Mouse (Mus musculus) left cerebral cortex, adult 8-10 months (tissue): ENCODE data around the gene Camta1. TPM values are rescaled to one million over a fixed set of nuclear protein-coding genes. Genes with fewer than 3 reads are reported as not detected.
A peak's percentile ranks its signal among the peaks of the same experiment; 100 is the strongest.

Experiments used
- DNase-seq, 2 experiments: peaks; one replicate each; pipeline ENCODE4 v3.0.0; 2022; ENCODE audit warnings: low spot score in 2 of 2
- total RNA-seq, 4 experiments: library from RNA; stranded (reverse); gene quantifications; 2 replicates each; pipeline ENCODE4 v1.2.4; 2022

Gene Camta1
- total RNA-seq, 4 experiments from 2014 or later = 236 to 263 (median 255) TPM

DNA sequence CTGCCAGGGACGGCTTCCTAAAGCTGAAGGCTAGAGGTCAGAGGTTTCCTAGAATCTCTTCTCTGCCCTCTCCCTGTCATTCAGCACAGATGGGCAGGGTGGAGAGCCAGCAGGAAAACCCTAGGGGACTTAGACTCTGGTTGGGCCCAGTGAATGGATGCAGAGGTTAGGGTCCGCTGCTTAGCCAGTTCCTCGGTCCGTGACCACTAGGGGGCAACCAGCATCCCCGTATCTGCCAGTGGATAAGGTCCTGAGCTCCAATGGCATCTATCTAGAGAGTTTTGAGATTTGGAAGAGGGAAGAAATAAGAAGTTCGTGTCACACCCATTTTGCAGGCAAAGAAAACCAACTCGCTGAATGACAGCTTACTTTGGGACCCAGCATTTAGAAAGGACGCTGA is 251.4 kb downstream of the Camta1 start:
- DNase-seq = no peak

- no peak for DNase-seq
Observed at GRCm38 (mm10) chr4:151604907-151605306, 256.8 kb downstream of the Camta1 start.

- peak in 1 of 2 experiments; percentile 15 for DNase-seq
Observed at GRCm38 (mm10) chr4:151604481-151604880, 257.2 kb downstream of the Camta1 start.

DNA sequence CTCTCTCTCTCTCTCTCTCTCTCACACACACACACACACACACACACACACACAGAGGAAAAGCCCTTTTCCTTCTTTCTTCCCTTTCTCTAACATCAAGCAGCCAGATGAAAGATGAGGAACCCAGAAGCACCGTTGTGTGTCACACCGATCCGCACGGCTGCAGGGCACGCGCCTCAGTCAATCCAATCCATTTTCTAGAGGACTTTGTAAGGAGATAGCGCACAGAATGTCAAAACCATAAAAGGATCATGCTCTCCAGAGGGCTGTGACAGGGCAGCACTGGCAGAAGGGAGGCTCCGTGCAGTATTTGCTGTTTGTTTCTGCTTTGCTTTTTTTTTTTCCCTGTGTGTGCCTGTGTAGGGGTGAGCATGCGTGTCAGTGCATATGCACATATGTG is 258.1 kb downstream of the Camta1 start:
- no peak for DNase-seq

DNA sequence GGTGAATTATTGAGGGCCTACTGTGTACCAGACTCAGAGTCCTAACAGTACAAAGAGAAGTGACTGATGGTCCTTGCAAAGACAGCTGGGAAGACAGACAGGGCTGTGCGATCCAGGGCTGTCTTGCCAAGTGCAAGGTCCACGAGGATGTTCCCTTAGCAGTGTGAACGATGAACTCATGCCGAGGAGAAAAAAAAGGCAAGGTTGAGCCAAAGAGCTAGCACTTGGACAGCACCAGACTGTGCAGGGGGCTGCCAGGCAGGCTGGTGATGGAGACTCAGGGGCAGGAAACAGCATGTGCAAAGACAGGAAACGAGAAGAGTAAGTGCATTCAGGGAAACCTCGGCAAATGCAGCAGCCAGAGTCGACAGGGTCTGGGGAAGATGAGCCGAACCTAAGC is 266.6 kb downstream of the Camta1 start:
- no peak for DNase-seq

- DNase-seq = peak in 1 of 2 experiments; percentile 60
Observed at GRCm38 (mm10) chr4:151593042-151593441, 268.6 kb downstream of the Camta1 start.

DNA sequence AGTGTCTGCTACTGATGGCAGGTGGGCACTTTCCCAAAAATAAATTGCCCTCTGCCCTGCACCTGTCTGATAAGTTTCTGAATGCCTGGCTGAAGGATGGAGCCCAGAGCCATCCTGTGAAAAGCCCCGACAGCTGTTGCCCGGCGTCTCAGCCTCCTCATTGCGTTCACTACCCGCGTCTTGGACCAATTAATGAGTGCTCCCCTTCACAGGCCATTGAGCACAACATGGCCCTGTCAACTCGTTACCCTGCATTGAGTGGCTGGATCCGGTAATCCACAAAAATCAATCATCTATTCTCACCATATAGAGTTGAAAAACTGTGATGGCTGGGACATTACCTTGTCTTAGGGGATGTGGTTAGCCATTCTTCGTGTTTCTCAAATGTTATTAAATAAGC is 275.6 kb downstream of the Camta1 start:
- no peak for DNase-seq

GRCm38 (mm10) chr4:151577961-151578360 is 283.7 kb downstream of the Camta1 start:
- no peak for DNase-seq

GRCm38 (mm10) chr4:151576291-151577108 is 285.2 kb downstream of the Camta1 start:
- peak in 1 of 2 experiments; percentile 35 for DNase-seq

GRCm38 (mm10) chr4:151572716-151573115 is 289.0 kb downstream of the Camta1 start:
- DNase-seq = no peak

- no peak for DNase-seq
Observed at GRCm38 (mm10) chr4:151569586-151569985, 292.1 kb downstream of the Camta1 start.

DNA sequence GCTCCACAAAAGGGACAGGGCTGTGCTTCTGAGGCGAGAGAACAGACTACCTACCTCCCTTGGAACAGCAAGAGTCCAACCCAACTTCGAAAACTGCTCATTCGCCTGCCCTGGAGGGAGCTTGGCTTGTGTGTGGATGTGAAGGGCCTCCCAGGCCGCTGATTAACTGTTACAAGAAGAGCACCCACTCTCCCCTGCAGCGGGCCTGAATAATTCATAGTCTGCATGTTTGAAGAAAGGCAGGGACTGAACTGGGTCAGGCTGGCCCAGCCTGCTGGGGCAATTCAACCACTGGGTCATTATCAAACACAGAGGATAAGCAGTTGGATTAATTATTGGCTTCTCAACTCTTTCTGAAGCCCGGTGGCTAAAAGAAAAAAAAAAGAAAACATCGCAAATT is 292.8 kb downstream of the Camta1 start:
- no peak for DNase-seq

DNA sequence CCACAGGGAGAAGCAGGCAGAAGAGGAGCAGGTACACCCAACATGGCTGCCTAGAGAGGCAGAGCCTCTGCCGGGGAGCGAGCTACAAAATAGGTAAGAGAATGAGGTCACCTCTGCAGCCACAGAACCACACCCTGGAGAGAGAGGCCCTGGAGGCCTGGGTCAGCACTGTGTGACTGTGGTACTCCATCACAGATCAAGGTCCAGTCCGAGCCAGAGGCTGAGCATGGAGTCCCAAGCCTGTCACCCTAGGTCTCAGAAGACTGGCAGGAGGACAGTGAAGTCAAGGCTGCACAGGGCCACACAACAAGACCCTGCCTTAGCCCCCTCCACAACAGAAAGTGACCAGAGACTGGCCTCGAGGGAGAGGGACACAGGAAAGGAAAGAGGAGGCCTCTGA is 294.6 kb downstream of the Camta1 start:
- DNase-seq = no peak

DNA sequence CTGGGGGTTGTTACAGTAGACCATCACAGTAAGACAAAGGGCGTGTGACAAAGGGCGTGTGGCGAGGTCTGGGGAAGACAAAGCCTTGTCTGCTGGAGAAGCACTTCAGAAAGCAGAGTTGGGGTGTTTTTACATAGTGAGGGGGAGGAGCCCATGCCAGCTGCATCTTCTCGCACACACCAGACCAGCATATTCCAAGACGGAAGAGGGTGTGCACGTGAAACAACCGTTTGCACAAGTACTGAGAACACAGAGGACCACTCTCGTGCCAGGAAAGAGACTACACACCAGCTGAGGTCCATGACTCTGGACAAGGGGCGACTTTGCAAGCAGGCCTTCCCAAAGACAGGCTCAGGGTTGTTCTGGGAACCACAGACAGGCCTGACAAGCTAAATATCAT is 306.2 kb downstream of the Camta1 start:
- DNase-seq = no peak

- DNase-seq = no peak
Observed at GRCm38 (mm10) chr4:151549523-151549922, 312.2 kb downstream of the Camta1 start.

DNA sequence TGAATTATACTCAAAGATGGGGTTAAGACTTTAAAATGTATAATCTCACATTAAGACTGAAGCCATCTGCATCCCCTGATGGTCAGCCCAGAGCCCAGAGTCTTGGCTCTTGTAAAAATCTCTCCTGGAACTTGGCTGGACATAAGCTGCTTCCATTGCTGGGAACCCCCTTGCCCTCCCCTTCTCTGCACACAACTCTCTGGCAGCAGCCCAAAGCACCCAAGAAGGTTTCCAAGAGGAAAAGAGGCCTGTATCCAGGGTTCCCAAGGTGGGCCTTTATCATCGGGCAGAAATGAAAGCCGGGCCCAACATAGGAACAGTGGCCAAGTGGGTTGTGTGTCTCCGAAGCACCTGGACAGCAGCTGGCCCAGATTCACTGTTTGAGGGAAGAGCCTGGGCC is 316.2 kb downstream of the Camta1 start:
- DNase-seq = no peak

- no peak for DNase-seq
Observed at GRCm38 (mm10) chr4:151544191-151544590, 317.5 kb downstream of the Camta1 start.

DNA sequence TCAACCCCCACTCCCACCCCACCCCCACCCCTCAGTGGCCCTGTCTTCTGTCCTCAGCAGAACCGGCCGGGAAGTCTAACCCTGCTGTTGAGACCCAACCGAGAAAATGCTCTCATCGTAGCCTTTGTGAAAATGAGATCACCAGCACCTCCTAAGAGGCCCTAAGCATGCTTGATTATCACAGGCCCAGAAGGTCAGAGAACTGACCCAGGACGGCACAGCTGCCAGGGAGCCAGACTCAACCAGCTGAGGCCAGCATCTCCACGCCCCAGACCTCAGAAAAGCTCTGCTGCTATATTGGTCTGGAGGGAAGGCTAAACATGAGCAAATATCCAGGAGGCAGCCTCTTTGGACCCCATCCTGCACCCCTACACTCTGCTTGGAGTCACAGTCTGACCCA is 321.1 kb downstream of the Camta1 start:
- no peak for DNase-seq

- DNase-seq = no peak
Observed at GRCm38 (mm10) chr4:151539881-151540280, 321.8 kb downstream of the Camta1 start.

- no peak for DNase-seq
Observed at GRCm38 (mm10) chr4:151539167-151539525, 322.5 kb downstream of the Camta1 start.

DNA sequence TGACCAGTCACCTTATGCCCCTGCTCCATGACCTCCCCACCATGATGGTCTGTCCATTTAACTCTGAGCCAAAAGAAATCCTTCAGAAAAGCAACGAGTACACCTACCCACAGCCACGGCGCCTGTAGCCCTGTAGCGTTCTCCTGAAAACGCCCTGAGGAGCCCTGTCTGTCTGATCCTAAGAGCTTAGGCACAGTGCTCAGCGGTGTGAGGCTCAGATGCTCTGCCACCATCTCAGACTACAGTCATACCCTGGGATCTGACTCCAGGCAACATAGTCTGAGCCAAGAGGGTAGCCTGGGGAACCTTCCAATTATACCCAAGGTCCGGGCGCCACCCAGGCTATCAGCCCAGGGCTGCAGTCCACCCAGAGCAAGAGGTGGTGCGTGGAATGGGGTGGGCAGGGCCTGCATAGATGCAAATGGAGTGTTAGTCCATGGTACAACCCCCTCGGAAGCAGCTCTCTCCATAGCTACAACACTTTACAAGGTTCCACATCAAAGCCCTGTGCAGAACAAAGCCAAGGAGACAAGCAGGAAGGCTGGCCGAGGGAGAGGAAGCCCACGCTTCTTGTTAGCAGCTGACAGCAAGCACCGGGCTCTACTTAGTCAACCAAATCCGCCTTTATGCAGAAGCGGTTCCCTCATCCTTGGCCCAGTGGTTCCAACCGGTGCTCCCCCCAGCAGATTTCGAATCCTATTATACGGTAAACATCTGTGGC is 323.1 kb downstream of the Camta1 start:
- DNase-seq = no peak

- DNase-seq = no peak
Observed at GRCm38 (mm10) chr4:151535916-151536450, 325.7 kb downstream of the Camta1 start.

- no peak for DNase-seq
Observed at GRCm38 (mm10) chr4:151533451-151533850, 328.2 kb downstream of the Camta1 start.
